Mouse (Mus musculus) cerebellum, adult 2 months (tissue): ENCODE measurements around the gene Nsl1.

Experiments
- CTCF ChIP-seq: fragments of 200-500 bp; IDR thresholded peaks from 2 replicates; pipeline ENCODE4 v1.5.1; 2011; ENCODE audit warnings: low read depth, mild to moderate bottlenecking, control low read depth, low read length, moderate library complexity, borderline replicate concordance; ENCODE audit not compliant: insufficient read depth
- POLR2A ChIP-seq: fragments of 200-500 bp; IDR thresholded peaks from 2 replicates; pipeline ENCODE4 v1.6.1; 2011; ENCODE audit warnings: low read length, control low read depth, borderline replicate concordance; ENCODE audit not compliant: insufficient read depth

DNA sequence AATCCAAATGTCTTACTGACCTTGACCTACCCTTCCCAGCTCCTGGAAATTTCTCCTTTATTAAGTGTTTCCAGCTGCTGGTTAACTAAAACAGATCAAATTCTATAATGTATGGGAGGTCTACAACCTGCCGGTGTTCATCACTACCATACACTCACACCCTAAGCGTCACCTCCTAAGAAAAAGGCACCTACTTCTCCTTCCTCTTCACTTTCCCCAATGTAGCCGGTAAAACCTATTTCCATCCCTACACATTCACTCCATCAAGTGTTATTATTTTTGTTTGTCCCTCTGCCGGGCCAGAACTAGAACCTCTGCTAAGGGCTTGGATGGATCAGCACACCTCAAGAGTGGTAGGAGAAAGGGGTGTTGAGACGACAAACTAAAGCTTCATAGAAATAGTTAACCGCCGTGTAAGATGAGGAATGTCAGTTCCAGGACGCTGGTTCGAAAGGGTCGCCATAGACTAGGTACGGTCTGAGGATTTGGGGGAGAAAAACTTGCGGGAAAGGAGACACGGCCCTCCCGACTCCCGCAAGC lies 501 bp upstream of the Nsl1 start:
- no peak for TF ChIP-seq CTCF
- no peak for TF ChIP-seq POLR2A
